Mouse (Mus musculus) heart, embryonic 11.5 days (tissue): ENCODE results near the gene Metap2. TPM values are rescaled to one million over a fixed set of nuclear protein-coding genes. Genes with fewer than 3 reads are reported as not detected.
A peak's percentile ranks its signal among the peaks of the same experiment; 100 is the strongest.

Source experiments
- ATAC-seq: fragments of 200-750 bp; cut with Nextera tagmentation; replicated peaks from 2 replicates; pipeline ENCODE4 v1.8.0; 2017; ENCODE audit warnings: moderate library complexity; ENCODE audit not compliant: insufficient number of reproducible peaks, low FRiP score, low TSS enrichment
- H3K27ac ChIP-seq: fragments of 300-500 bp; sonication (generic); 2 replicates; pipeline ENCODE4 v1.5.1; 2014; ENCODE audit warnings: mild to moderate bottlenecking, low read depth, low read length
- H3K27me3 ChIP-seq: fragments of 300-500 bp; sonication (generic); 2 replicates; pipeline ENCODE4 v1.6.1; 2014; ENCODE audit warnings: mild to moderate bottlenecking, low read length, mixed read lengths; ENCODE audit not compliant: control insufficient read depth, insufficient read depth
- H3K36me3 ChIP-seq: fragments of 300-500 bp; sonication (generic); 2 replicates; pipeline ENCODE4 v1.6.1; 2014; ENCODE audit warnings: mild to moderate bottlenecking, low read length, moderate library complexity, mixed read lengths; ENCODE audit not compliant: control insufficient read depth, insufficient read depth
- H3K4me1 ChIP-seq: fragments of 300-500 bp; sonication (generic); 2 replicates; pipeline ENCODE4 v1.6.1; 2014; ENCODE audit warnings: low read length; ENCODE audit not compliant: control insufficient read depth, insufficient read depth
- H3K4me2 ChIP-seq: fragments of 300-500 bp; sonication (generic); 2 replicates; pipeline ENCODE4 v1.6.1; 2014; ENCODE audit warnings: mild to moderate bottlenecking, moderate library complexity
- H3K4me3 ChIP-seq: fragments of 300-500 bp; sonication (generic); 2 replicates; pipeline ENCODE4 v1.5.1; 2014; ENCODE audit warnings: low read depth, low read length
- H3K9ac ChIP-seq: fragments of 300-500 bp; sonication (generic); 2 replicates; pipeline ENCODE4 v1.6.1; 2014; ENCODE audit warnings: mild to moderate bottlenecking, low read depth, low read length, moderate library complexity
- H3K9me3 ChIP-seq: fragments of 300-500 bp; sonication (generic); replicated peaks from 2 replicates; pipeline ENCODE4 v1.6.1; 2016; ENCODE audit warnings: low read length; ENCODE audit not compliant: control insufficient read depth
- WGBS: fragments of 180-500 bp; shearing (Covaris S2); extraction: QIAGEN DNeasy Blood & Tissue Kit; methylation state at CpG from one replicate; pipeline ENCODE4 v1.1.7; 2014; ENCODE audit not compliant: insufficient replicate concordance; 5-methylcytosine and 5-hydroxymethylcytosine counted together
- polyA plus RNA-seq: library from polyadenylated mRNA; unstranded; fragments of >200 nt; fragmentation: Nextera tagmentation; extraction: Ambion mirVana; gene quantifications from 2 replicates; pipeline ENCODE4 v1.2.1, GENCODE M21; 2014

The Metap2 gene
- polyA plus RNA-seq, 1 experiment from 2014 or later: 199 TPM

DNA sequence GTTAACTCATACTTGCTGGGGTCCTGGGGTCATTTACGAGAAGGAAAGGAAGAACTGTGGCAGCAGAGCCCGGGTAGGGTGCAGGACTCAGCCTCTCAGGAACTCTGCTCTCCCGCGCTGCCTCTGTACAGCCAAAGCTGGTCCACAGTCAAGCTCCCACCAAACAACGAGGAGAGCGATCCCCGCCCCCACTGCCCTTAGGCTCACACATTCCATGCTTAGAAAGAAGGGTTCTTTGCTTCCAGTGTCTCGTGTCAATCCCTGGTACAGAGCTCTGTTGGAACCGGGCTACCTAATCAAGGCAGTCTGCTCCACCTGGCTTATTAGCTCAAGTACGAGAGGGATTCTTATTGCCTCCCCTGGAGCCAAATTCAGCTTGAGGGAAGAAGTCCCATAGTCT is 10.5 kb upstream of the Metap2 start:
- 51% methylated on average over 10 of the region's 10 CpGs for WGBS
- H3K27me3 ChIP-seq: no peaks in the 10 kb centered on the region
- no peaks in the 10 kb centered on the region for H3K4me1 ChIP-seq
- H3K4me2 ChIP-seq: no peak overlapping the region
- no peak for ATAC-seq
- no peak overlapping the region for H3K27ac ChIP-seq
- H3K36me3 ChIP-seq: no peaks in the 10 kb centered on the region
- H3K4me3 ChIP-seq: no peak overlapping the region
- no peak overlapping the region for H3K9ac ChIP-seq
- H3K9me3 ChIP-seq: no peaks in the 10 kb centered on the region

DNA sequence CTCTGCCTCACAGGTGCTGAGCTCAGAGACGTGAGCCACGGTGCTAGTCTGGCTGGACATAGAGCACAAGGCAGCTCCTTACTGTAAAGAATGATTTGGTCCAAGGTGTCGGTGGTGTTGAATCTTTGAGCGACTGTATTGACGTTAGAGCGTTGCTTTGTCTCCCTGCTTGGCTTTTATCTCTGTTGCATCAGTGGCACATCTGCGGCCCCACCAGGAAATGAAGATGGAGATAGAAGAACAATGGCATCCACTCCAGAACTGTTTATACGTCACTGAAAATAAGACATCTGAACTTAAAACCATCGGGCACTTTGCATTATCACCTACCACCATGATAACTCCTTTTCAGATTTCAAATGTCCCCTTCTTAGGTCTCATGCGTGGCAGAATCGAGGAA is 3.0 kb upstream of the Metap2 start:
- H3K27me3 ChIP-seq: no peaks in the 10 kb centered on the region
- no peak overlapping the region for H3K4me2 ChIP-seq
- H3K4me3 ChIP-seq: no peak overlapping the region
- no peaks in the 10 kb centered on the region for H3K36me3 ChIP-seq
- 75% methylated on average over 11 of the region's 11 CpGs for WGBS
- H3K27ac ChIP-seq: no peak overlapping the region
- no peak for ATAC-seq
- no peaks in the 10 kb centered on the region for H3K4me1 ChIP-seq
- H3K9me3 ChIP-seq: no peaks in the 10 kb centered on the region
- H3K9ac ChIP-seq: no peak overlapping the region

DNA sequence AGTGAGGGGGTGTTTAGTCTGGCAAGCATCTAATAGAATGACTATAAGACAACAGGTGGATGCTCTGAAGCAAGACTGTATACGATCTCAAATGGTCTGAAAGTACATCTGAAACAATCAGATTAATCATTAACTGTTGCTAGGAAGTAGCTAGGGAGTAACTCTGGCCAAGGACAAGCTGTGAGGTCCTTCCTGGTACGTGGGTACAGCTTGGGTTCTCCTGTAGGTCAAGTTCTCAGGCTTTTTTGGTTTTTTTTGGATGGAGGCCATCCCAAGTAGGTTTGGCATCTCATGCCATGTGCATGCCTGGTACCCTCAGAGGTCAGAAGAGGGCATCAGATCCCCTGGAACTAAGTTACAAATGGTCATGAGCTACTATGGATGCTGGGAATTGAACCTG is 2.4 kb upstream of the Metap2 start:
- no peaks in the 10 kb centered on the region for H3K27me3 ChIP-seq
- no peak overlapping the region for H3K4me3 ChIP-seq
- no peaks in the 10 kb centered on the region for H3K9me3 ChIP-seq
- H3K27ac ChIP-seq: no peak overlapping the region
- no peaks in the 10 kb centered on the region for H3K4me1 ChIP-seq
- H3K36me3 ChIP-seq: no peaks in the 10 kb centered on the region
- no peak overlapping the region for H3K9ac ChIP-seq
- ATAC-seq: no peak
- H3K4me2 ChIP-seq: no peak overlapping the region
- 64% methylated on average over 2 of the region's 2 CpGs for WGBS

DNA sequence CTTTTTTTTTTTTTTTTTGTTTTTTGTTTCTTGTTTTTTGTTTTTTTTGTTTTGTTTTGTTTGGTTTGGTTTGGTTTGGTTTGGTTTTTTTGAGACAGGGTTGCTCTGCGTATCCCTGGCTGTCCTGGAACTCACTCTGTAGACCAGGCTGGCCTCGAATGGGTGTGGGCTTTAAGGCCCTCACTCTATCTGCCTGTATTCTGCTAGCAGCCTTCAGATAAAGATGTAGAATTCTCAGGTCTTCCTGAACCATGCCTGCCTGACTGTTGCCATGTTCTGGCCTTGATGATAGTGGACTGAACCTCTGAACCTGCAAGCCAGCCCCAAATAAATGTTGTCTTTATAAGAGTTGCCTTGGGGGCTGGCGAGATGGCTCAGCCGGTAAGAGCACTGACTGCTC is 4.3 kb downstream of the Metap2 start:
- H3K9ac ChIP-seq: no peak overlapping the region
- ATAC-seq: no peak; the same call in 1 of the 2 replicates
- H3K27ac ChIP-seq: 0 out of 2 replicates have a peak overlapping the region, but pooled peaks have one; percentile 15
- peaks cover 6% of the 10 kb centered on the region for H3K4me1 ChIP-seq
- H3K4me3 ChIP-seq: no peak overlapping the region
- H3K4me2 ChIP-seq: no peak overlapping the region
- H3K9me3 ChIP-seq: no peaks in the 10 kb centered on the region
- no peaks in the 10 kb centered on the region for H3K36me3 ChIP-seq
- no peaks in the 10 kb centered on the region for H3K27me3 ChIP-seq
- 78% methylated on average over 4 of the region's 4 CpGs for WGBS

DNA sequence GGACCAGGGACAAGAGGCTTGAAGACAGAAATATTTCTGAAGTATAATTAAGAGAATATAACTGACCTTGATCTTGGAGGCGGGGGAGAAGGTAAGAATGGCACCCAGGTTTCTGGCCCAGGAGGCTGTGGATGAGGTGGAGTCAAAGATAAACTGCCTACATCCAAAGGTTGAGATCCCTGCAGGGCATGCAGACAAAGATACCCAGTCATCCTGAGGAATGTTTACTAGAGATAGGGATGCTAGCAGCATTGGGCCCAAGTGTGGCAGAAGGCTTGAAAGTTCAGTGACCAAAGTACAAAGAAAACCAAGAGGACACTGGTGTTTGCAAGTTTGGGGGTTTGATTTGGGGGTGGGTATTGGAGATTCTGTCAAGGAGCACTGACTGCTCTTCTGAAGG is 5.9 kb downstream of the Metap2 start:
- peaks cover 4% of the 10 kb centered on the region; the same call in 1 of the 2 replicates for H3K36me3 ChIP-seq
- H3K4me2 ChIP-seq: peak overlapping the region; percentile 89; the same call in 1 of the 2 replicates
- ATAC-seq: 0 out of 2 replicates have a peak, but pooled peaks have one; percentile 54
- no peaks in the 10 kb centered on the region for H3K9me3 ChIP-seq
- 82% methylated on average over 1 of the region's 1 CpGs for WGBS
- no peak overlapping the region for H3K9ac ChIP-seq
- H3K4me1 ChIP-seq: peaks cover 6% of the 10 kb centered on the region
- H3K27ac ChIP-seq: peak overlapping the region; percentile 85; the same call in 1 of the 2 replicates
- H3K27me3 ChIP-seq: no peaks in the 10 kb centered on the region
- H3K4me3 ChIP-seq: peak overlapping the region; percentile 22; the same call in 1 of the 2 replicates

DNA sequence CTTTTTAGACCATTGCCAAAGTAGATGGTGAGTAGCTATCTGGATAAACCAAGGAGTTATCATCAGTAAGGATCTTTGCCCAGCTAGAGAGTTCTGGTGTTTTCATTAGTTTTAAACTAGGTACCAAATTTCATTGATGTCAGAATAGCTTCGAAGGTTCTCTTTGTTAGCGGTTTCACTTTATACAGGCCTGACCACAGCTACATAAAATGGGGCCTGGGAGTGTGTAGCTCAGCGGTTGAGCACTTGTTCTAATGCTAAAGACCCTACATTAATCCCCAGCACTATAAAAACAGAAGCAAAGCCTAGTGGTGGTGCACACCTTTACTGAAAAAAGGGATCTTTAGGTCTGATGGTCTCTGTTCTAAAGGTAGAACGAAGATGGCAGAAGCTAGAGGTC is 6.3 kb downstream of the Metap2 start:
- Histone ChIP-seq H3K9ac (peak overlapping the region; percentile 92; the same call in 1 of the 2 replicates), H3K4me2 (peak overlapping the region; percentile 89), H3K36me3 (peaks cover 4% of the 10 kb centered on the region; the same call in 1 of the 2 replicates), H3K4me1 (peaks cover 6% of the 10 kb centered on the region), H3K27ac (peak overlapping the region; percentile 85), H3K9me3 (no peaks in the 10 kb centered on the region), H3K4me3 (peak overlapping the region; percentile 89), H3K27me3 (no peaks in the 10 kb centered on the region)
- WGBS: 64% methylated on average over 4 of the region's 4 CpGs
- ATAC-seq: no peak

DNA sequence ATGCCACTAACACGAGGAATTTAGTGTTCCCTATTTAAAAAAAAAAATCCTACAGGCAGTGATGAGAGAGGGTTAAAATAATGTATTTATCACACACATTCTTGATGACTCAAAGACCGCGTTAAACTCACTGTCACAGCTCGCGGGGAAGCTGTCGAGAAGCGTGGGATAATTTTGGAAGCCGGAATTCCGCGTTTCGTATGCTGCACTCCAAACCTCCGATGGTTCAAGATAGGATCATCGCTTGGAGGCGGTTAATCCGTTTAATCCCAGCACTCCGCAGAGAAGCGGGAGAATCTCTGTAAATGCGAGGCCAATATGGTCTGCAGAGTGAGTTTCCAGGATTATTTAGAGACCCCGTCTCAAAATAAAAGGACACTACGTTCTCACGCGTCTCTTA is 6.9 kb downstream of the Metap2 start:
- Histone ChIP-seq H3K9ac (peak overlapping the region; percentile 92), H3K27ac (peak overlapping the region; percentile 85), H3K4me3 (peak overlapping the region; percentile 89), H3K9me3 (no peaks in the 10 kb centered on the region), H3K4me1 (peaks cover 6% of the 10 kb centered on the region), H3K27me3 (no peaks in the 10 kb centered on the region), H3K4me2 (peak overlapping the region; percentile 89), H3K36me3 (peaks cover 8% of the 10 kb centered on the region)
- WGBS: under 1% methylated on average over 22 of the region's 22 CpGs
- ATAC-seq: peak; percentile 3; the same call in 1 of the 2 replicates

DNA sequence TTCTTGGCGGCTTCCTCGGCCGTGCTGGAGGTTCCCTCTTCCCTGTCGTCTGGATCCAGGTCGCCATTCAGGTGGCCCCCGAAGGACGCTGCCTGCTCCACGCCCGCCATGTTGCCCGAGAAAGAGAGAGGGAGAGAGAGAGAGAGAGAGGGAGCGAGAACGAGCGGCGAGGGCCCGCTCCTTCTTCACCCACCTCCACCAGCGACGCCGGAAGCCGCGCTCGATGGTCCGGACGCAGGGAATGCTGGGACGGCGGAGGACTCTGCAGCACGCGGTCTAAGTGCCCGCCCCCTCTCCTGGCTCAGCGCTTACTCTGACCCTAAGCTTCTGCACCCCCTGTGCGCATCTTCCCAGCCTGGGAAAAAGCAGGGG is 7.3 kb downstream of the Metap2 start:
- peak overlapping the region; percentile 89 for H3K4me2 ChIP-seq
- H3K9me3 ChIP-seq: no peaks in the 10 kb centered on the region
- peak overlapping the region; percentile 92 for H3K9ac ChIP-seq
- peak; percentile 96 for ATAC-seq
- no peaks in the 10 kb centered on the region for H3K27me3 ChIP-seq
- peaks cover 12% of the 10 kb centered on the region for H3K36me3 ChIP-seq
- 1% methylated on average over 24 of the region's 30 CpGs for WGBS
- H3K4me1 ChIP-seq: peaks cover 6% of the 10 kb centered on the region
- peak overlapping the region; percentile 85 for H3K27ac ChIP-seq
- H3K4me3 ChIP-seq: peak overlapping the region; percentile 89

DNA sequence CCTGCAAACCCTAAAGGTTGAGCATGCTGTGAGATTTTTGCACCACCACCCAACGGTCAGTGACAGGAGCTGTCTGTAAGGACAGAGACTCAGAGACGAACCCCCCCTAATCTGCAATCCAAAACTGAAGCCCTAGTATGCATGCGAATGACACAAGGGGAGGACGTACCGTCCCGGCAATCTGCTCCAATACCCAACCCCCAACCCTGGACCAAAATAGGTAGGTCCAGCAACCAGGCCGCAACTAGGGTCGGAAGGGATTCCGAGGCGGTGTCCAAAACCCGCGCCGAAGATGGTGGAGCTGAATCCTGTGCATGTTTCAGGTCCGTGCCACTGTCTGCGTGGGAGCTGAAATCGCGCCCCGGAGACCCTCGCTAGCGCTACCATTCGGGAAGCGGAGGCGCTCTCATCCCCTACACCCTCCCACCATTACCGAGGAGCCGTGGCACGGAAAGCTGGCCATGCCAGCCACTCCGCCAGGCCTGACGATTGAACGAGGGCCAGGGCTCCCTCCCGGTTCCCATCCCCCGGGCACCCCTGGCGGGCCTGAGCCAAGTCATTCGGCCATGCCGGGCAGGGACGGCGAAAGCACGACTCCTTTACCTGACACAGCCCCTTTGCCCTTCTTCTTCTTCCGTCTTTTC is 7.8 kb downstream of the Metap2 start:
- under 1% methylated on average over 38 of the region's 38 CpGs for WGBS
- Histone ChIP-seq H3K27ac (peak overlapping the region; percentile 85), H3K27me3 (no peaks in the 10 kb centered on the region), H3K9ac (peak overlapping the region; percentile 92), H3K9me3 (no peaks in the 10 kb centered on the region), H3K4me3 (peak overlapping the region; percentile 89), H3K4me1 (peaks cover 6% of the 10 kb centered on the region), H3K4me2 (peak overlapping the region; percentile 89), H3K36me3 (peaks cover 12% of the 10 kb centered on the region)
- peak; percentile 32 for ATAC-seq
